Mouse (Mus musculus): ENCODE data around the gene Kat8. TPM values are rescaled to one million over a fixed set of nuclear protein-coding genes. Genes with fewer than 3 reads are reported as not detected.

Kat8 gene
- polyA plus RNA-seq, 1 experiment from 2014 or later = 37.8 TPM

GRCm38 (mm10) chr7:127922451-127923275, 10.3 kb downstream of the Kat8 start:
- ATAC-seq (ENCODE audit: insufficient number of reproducible peaks, low FRiP score, low TSS enrichment, low read depth) = no peak
- Histone ChIP-seq H3K4me1 (no peaks in the 10 kb centered on the region), H3K4me3 (no peak overlapping the region), H3K9me3 (no peaks in the 10 kb centered on the region), H3K27ac (no peak overlapping the region), H3K36me3 (peaks cover 68% of the 10 kb centered on the region), H3K4me2 (no peak overlapping the region), H3K27me3 (peaks cover 2% of the 10 kb centered on the region; the same call in 1 of the 2 replicates), H3K9ac (no peak overlapping the region)
- 71% methylated on average over 6 of the region's 6 CpGs for WGBS

- Histone ChIP-seq H3K4me1 (peaks cover 2% of the 10 kb centered on the region; the same call in 1 of the 2 replicates), H3K27ac (no peak overlapping the region), H3K27me3 (peaks cover 12% of the 10 kb centered on the region; the same call in 1 of the 2 replicates), H3K9me3 (no peaks in the 10 kb centered on the region), H3K9ac (no peak overlapping the region), H3K4me3 (no peak overlapping the region), H3K36me3 (peaks cover 63% of the 10 kb centered on the region), H3K4me2 (no peak overlapping the region)
- no peak for ATAC-seq (ENCODE audit: insufficient number of reproducible peaks, low FRiP score, low TSS enrichment, low read depth)
- WGBS = 88% methylated on average over 5 of the region's 5 CpGs
Measured at GRCm38 (mm10) chr7:127923714-127924113, 11.4 kb downstream of the Kat8 start.

- H3K4me1 ChIP-seq = peaks cover 16% of the 10 kb centered on the region
- no peak overlapping the region for H3K9ac ChIP-seq
- ATAC-seq (ENCODE audit: insufficient number of reproducible peaks, low FRiP score, low TSS enrichment, low read depth) = no peak
- WGBS = 69% methylated on average over 5 of the region's 5 CpGs
- peaks cover 56% of the 10 kb centered on the region for H3K36me3 ChIP-seq
- H3K9me3 ChIP-seq = no peaks in the 10 kb centered on the region
- H3K27me3 ChIP-seq = peaks cover 27% of the 10 kb centered on the region
- no peak overlapping the region for H3K4me3 ChIP-seq
- no peak overlapping the region for H3K4me2 ChIP-seq
- no peak overlapping the region for H3K27ac ChIP-seq
Measured at GRCm38 (mm10) chr7:127925252-127925651, 12.9 kb downstream of the Kat8 start.

- Histone ChIP-seq H3K4me2 (no peak overlapping the region), H3K27me3 (peaks cover 28% of the 10 kb centered on the region), H3K4me1 (peaks cover 17% of the 10 kb centered on the region), H3K9ac (no peak overlapping the region), H3K27ac (no peak overlapping the region), H3K4me3 (no peak overlapping the region), H3K9me3 (no peaks in the 10 kb centered on the region), H3K36me3 (peaks cover 52% of the 10 kb centered on the region)
- ATAC-seq (ENCODE audit: insufficient number of reproducible peaks, low FRiP score, low TSS enrichment, low read depth) = no peak
- 88% methylated on average over 8 of the region's 8 CpGs for WGBS
Measured at GRCm38 (mm10) chr7:127926066-127926465, 13.8 kb downstream of the Kat8 start.

- no peak overlapping the region for H3K27ac ChIP-seq
- no peak overlapping the region for H3K4me2 ChIP-seq
- no peak overlapping the region for H3K9ac ChIP-seq
- H3K27me3 ChIP-seq = peaks cover 28% of the 10 kb centered on the region
- H3K9me3 ChIP-seq = no peaks in the 10 kb centered on the region
- WGBS = 86% methylated on average over 11 of the region's 11 CpGs
- peaks cover 49% of the 10 kb centered on the region for H3K36me3 ChIP-seq
- no peak overlapping the region for H3K4me3 ChIP-seq
- H3K4me1 ChIP-seq = peaks cover 24% of the 10 kb centered on the region
- no peak for ATAC-seq (ENCODE audit: insufficient number of reproducible peaks, low FRiP score, low TSS enrichment, low read depth)
Measured at GRCm38 (mm10) chr7:127926846-127927245, 14.5 kb downstream of the Kat8 start.

GRCm38 (mm10) chr7:127927726-127928125, 15.4 kb downstream of the Kat8 start:
- H3K27me3 ChIP-seq = peaks cover 28% of the 10 kb centered on the region
- H3K9me3 ChIP-seq = no peaks in the 10 kb centered on the region
- no peak overlapping the region for H3K4me2 ChIP-seq
- WGBS = 85% methylated on average over 11 of the region's 11 CpGs
- H3K4me3 ChIP-seq = no peak overlapping the region
- ATAC-seq (ENCODE audit: insufficient number of reproducible peaks, low FRiP score, low TSS enrichment, low read depth) = no peak
- peaks cover 24% of the 10 kb centered on the region for H3K4me1 ChIP-seq
- no peak overlapping the region for H3K9ac ChIP-seq
- peaks cover 40% of the 10 kb centered on the region for H3K36me3 ChIP-seq
- H3K27ac ChIP-seq = no peak overlapping the region

GRCm38 (mm10) chr7:127928596-127928995, 16.3 kb downstream of the Kat8 start:
- Histone ChIP-seq H3K4me3 (peak overlapping the region; percentile 27; the same call in 1 of the 2 replicates), H3K27me3 (peaks cover 28% of the 10 kb centered on the region)
- no peak for ATAC-seq (ENCODE audit: insufficient number of reproducible peaks, low FRiP score, low TSS enrichment, low read depth)

GRCm38 (mm10) chr7:127929923-127930322, 17.6 kb downstream of the Kat8 start, which contains the start of gene Prss8:
TSS of gene Prss8 (minus strand) at chr7:127930104.
- Histone ChIP-seq H3K9ac (peak within 1 kb of the TSS; percentile 37), H3K9me3 (no peaks in the 10 kb centered on the region), H3K4me1 (peaks cover 33% of the 10 kb centered on the region), H3K4me2 (peak within 1 kb of the TSS; percentile 29), H3K36me3 (peaks cover 24% of the 10 kb centered on the region), H3K27me3 (peaks cover 28% of the 10 kb centered on the region), H3K27ac (no peak within 1 kb of the TSS), H3K4me3 (peak within 1 kb of the TSS; percentile 27)
- ATAC-seq (ENCODE audit: insufficient number of reproducible peaks, low FRiP score, low TSS enrichment, low read depth) = no peak
- WGBS = 10% methylated on average over 6 of the region's 6 CpGs

More at GRCm38 (mm10) chr7:127928596-127928995, 16.3 kb downstream of the Kat8 start:
- H3K36me3 ChIP-seq = peaks cover 36% of the 10 kb centered on the region
- H3K9ac ChIP-seq = peak overlapping the region; percentile 27; the same call in 1 of the 2 replicates
- H3K27ac ChIP-seq = no peak overlapping the region
- H3K4me2 ChIP-seq = peak overlapping the region; percentile 29; the same call in 1 of the 2 replicates
- 44% methylated on average over 5 of the region's 5 CpGs for WGBS
- peaks cover 24% of the 10 kb centered on the region for H3K4me1 ChIP-seq
- H3K9me3 ChIP-seq = no peaks in the 10 kb centered on the region

- WGBS = 67% methylated on average over 5 of the region's 5 CpGs
- Histone ChIP-seq H3K9me3 (no peaks in the 10 kb centered on the region), H3K9ac (no peak overlapping the region), H3K4me1 (peaks cover 33% of the 10 kb centered on the region), H3K36me3 (peaks cover 17% of the 10 kb centered on the region), H3K4me2 (no peak overlapping the region), H3K27me3 (peaks cover 28% of the 10 kb centered on the region), H3K27ac (no peak overlapping the region), H3K4me3 (no peak overlapping the region)
- ATAC-seq (ENCODE audit: insufficient number of reproducible peaks, low FRiP score, low TSS enrichment, low read depth) = no peak
Measured at GRCm38 (mm10) chr7:127930636-127931035, 18.3 kb downstream of the Kat8 start.

GRCm38 (mm10) chr7:127931351-127932135, 19.2 kb downstream of the Kat8 start:
- Histone ChIP-seq H3K4me2 (no peak overlapping the region), H3K4me1 (peaks cover 39% of the 10 kb centered on the region), H3K4me3 (no peak overlapping the region), H3K9ac (no peak overlapping the region), H3K9me3 (no peaks in the 10 kb centered on the region), H3K27ac (no peak overlapping the region), H3K27me3 (peaks cover 28% of the 10 kb centered on the region), H3K36me3 (peaks cover 7% of the 10 kb centered on the region; the same call in 1 of the 2 replicates)
- ATAC-seq (ENCODE audit: insufficient number of reproducible peaks, low FRiP score, low TSS enrichment, low read depth) = no peak
- 39% methylated on average over 13 of the region's 13 CpGs for WGBS

GRCm38 (mm10) chr7:127932273-127933031, 20.1 kb downstream of the Kat8 start:
- Histone ChIP-seq H3K36me3 (no peaks in the 10 kb centered on the region), H3K27me3 (peaks cover 28% of the 10 kb centered on the region), H3K4me2 (no peak overlapping the region), H3K9ac (0 out of 2 replicates have a peak overlapping the region, but pooled peaks have one; percentile 7), H3K4me3 (no peak overlapping the region), H3K27ac (0 out of 2 replicates have a peak overlapping the region, but pooled peaks have one; percentile 22), H3K9me3 (no peaks in the 10 kb centered on the region), H3K4me1 (peaks cover 40% of the 10 kb centered on the region)
- WGBS = 21% methylated on average over 13 of the region's 13 CpGs
- no peak for ATAC-seq (ENCODE audit: insufficient number of reproducible peaks, low FRiP score, low TSS enrichment, low read depth)

Measured in limb, embryonic 15.5 days (tissue).